Comparison of ENCODE assay signal across 24 mouse cellular contexts in the genomic region with DNA sequence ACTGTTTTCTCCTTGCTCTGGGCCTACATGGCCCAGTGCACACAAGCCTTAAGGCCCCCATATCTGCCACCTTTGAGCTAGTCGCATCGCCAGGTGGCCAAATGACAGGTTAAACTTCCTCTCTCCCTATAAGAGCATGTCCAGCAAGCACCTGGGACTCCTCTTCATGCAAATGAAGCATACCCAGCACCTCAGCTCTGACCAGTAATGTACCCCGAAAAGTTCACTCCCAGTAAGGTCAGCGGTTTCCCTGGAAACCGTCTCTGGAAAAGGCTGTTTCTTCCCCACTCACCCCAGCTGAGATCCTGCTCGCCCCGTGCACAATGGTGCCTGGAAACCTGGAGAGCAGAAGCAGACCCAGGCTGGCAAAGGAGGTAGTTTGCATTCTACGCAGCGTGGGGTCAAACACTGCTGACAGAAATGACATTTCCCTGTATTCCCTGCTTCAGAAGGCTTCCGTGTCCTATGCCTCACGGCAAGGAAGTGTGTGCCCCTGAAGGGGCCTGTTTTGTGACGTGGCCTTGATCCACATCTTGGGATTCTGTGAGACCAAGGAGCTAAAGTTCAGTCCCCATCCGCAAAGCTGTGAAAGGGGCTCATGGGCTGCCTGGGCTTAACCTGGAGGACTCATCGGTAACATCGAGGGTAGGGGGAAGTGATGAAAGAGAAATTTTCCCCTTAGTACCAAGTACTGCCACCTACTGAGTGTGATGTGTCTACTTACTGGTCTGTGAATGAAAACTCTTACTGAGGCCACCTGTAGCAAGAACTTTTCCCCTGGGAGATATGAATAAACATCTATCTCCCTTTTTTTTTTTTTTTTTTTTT. TPM values are rescaled to one million over a fixed set of nuclear protein-coding genes. Genes with fewer than 3 reads are reported as not detected.
"Had no signal": no experiment of that assay in that cellular context is flagged by ENCODE, and none has a peak within 500 bp of the region (broad histone marks: within the 10 kb centered on the region; RNA-seq: fewer than 3 reads in every experiment).

No protein-coding gene starts in this region.

- ATAC-seq: midbrain, embryonic 16.5 days had no signal

- H3K36me3 ChIP-seq: midbrain, embryonic 10.5 days; midbrain, embryonic 12.5 days; neural tube, embryonic 13.5 days; neural tube, embryonic 15.5 days; stomach, embryonic 15.5 days had no signal

- H3K4me3 ChIP-seq: midbrain, embryonic 10.5 days; midbrain, embryonic 12.5 days; myocyte; neural tube, embryonic 13.5 days; neural tube, embryonic 15.5 days; stomach, embryonic 15.5 days had no signal

- DNase-seq: lung, adult 18-20 months; lung, embryonic 14.5 days; lung, postnatal 10 days; lung, postnatal 4 days; midbrain, embryonic 14.5 days; right cerebral cortex, postnatal 14 days; thymus, adult 2 months; thymus, postnatal 25 days; thymus, postnatal 4 days had no signal

- H3K27ac ChIP-seq: midbrain, embryonic 10.5 days; midbrain, embryonic 12.5 days; neural tube, embryonic 13.5 days; neural tube, embryonic 15.5 days; stomach, embryonic 15.5 days; stomach, postnatal 0 days had no signal

- H3K27me3 ChIP-seq: midbrain, embryonic 12.5 days; neural tube, embryonic 13.5 days; neural tube, embryonic 15.5 days; stomach, embryonic 15.5 days had no signal

- H3K4me1 ChIP-seq: midbrain, embryonic 10.5 days; midbrain, embryonic 12.5 days; neural tube, embryonic 13.5 days; neural tube, embryonic 15.5 days; stomach, embryonic 15.5 days had no signal

- H3K9ac ChIP-seq: lung, embryonic 14.5 days; midbrain, embryonic 12.5 days; neural tube, embryonic 13.5 days; neural tube, embryonic 15.5 days; stomach, embryonic 15.5 days had no signal

- H3K9me3 ChIP-seq: midbrain, embryonic 10.5 days; midbrain, embryonic 12.5 days; neural tube, embryonic 13.5 days; neural tube, embryonic 15.5 days; stomach, embryonic 15.5 days had no signal

- H3K4me2 ChIP-seq: lung, embryonic 14.5 days; midbrain, embryonic 12.5 days; neural tube, embryonic 13.5 days; neural tube, embryonic 15.5 days; stomach, embryonic 15.5 days had no signal

RNA-seq across cellular contexts. Expression of a gene that starts 16.6 kb away (rescaled TPM):
- polyA plus RNA-seq: midbrain, embryonic 10.5 days; neural tube, embryonic 11.5 days had no signal

RNA-seq across cellular contexts. Expression of a gene that starts 27.8 kb away (rescaled TPM):
- total RNA-seq: megakaryocyte, adult 5-6 weeks; megakaryocyte-erythroid progenitor cell, adult 5-6 weeks had no signal
- polyA plus RNA-seq: lung, embryonic 14.5 days; lung, embryonic 16.5 days; midbrain, embryonic 10.5 days; midbrain, embryonic 12.5 days; midbrain, embryonic 14.5 days; midbrain, embryonic 16.5 days; myocyte; neural tube, embryonic 11.5 days; neural tube, embryonic 13.5 days; neural tube, embryonic 15.5 days; spleen, adult 2 months; stomach, embryonic 15.5 days; stomach, postnatal 0 days; testis, adult 2 months; thymus, adult 2 months; urinary bladder, adult 2 months had no signal
